Mouse (Mus musculus): ENCODE results near the gene Wfdc5.
"Not testable (repeated sequence)": the region's sequence is repeated elsewhere in the genome, so short reads cannot be mapped to it uniquely, and the experiment has no call there.

The Wfdc5 gene

DNA sequence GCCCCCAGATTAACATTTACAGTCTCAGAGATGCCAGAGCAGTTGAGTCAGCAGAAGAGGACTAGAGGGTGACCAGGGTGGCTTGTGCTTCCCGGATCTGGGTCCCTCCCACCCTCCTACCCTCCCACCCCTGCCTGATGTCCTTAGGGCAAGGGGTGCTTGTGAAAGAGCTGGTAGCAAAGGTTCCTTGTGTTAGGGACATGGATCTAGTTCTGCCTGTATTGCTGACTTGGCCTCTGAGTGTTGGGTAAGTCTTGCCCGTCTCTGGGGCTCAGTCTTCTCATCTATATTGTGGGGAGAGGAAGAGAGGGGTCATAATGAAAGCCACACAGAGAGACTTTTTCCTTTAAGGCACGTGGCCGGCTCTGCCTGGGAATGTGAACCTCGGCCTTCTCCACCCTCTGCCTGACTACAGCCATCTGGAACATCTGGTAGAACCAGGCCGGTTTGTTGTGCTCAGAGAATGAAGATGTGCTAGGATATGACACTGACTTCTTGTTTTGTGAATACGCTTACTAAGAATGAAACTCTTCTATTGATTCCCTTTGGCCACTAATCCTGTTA, at the start of gene Wfdc5:
Gene Wfdc5, minus strand, starts transcription at position 51 of the 564 bp plus-strand sequence.
- DNase-seq = no peak

DNA sequence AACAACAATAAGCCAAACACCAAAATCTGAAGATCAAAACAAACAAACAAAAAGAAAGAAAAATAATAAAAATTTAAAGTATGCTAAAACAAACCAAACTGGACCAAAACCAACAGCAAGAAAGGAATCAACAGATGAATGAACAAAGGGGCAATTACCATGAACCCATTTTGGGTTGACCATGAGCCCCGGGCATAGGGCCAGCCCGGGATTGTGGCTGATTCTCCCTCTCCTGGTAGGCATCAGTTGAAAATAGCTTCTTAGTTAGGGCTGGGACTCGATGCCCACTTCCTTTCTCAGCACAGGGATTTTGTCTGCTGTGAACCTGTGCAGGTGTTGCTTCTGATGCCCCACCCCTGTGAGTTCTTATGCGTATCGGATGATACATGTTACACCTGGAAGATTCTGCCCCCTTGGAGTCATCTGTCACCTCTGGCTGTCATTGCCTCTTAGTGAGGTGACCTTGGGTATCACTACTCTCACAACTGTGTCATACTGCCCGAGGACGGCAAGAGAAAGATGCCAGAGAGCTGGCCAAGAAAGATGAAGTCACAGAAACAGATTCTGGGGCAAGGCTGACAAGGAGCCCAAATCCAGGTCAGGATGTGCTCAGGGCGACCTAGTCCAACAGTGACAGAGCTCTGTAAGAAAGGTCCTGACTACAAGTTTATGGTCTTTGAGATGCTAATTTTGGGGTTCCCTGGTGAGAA, 46.0 kb upstream of the Wfdc5 start:
- DNase-seq = no peak

DNA sequence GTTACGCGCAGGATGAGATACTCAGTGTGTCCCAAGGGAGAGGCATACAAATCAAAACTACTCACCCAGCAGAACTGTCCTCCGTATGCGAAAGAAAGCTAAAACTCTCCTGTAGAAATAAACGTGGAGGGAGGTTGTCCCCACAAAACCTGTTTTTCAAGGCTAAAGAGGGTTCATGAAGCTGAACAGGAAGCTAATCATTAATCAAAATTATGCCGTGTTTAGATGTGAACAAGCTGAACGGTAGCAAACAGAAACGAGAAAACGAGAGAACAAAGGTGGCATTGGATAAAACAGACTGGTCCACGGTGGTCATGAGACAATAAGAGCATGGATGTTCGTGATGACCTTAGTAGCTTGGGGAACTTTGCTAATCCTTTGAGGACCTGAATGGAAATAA, 39.0 kb upstream of the Wfdc5 start, which contains the start of gene Wfdc15b:
Gene Wfdc15b, minus strand, starts transcription at position 139 of the 400 bp plus-strand sequence.
- no peak for DNase-seq

DNA sequence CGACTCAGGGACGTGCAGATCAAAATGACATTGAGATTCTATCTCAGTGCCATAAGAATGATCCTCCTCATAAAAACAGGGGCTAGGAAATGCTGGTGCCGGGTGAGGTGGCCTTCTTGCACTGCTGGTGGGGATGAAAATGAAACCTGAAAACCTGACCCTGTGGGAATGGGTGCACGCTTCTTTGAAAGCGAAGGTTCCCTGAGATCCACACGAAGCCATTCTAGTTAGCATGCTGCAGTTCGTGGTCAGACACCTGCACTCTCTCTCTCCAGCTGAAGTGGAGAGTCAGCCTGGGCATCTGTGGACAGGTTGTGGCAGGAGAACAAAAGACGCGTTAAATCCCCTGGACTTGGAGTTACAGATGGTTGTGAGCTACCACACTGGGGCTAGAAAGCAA, 36.8 kb upstream of the Wfdc5 start:
- DNase-seq = no peak

DNA sequence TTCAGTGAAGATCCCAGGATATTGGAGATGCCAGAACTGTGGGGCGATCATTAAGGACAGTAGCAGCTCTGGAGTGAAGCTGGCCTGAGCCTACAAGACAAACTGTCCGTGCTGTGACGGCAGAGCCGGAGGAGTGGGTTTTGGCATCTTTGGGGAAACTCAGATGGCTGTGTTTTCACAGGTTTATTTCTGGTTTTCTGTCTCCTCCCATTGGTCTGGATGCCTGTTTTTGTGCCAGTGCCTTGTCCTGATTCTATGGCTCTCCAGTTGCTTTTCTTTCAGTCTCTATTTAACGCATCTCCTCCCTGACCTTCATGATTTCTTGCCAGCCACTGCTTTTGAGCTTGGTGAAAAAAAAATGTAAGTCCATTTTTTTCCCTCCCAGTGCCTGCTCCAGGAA, 30.2 kb upstream of the Wfdc5 start:
- DNase-seq = no peak

DNA sequence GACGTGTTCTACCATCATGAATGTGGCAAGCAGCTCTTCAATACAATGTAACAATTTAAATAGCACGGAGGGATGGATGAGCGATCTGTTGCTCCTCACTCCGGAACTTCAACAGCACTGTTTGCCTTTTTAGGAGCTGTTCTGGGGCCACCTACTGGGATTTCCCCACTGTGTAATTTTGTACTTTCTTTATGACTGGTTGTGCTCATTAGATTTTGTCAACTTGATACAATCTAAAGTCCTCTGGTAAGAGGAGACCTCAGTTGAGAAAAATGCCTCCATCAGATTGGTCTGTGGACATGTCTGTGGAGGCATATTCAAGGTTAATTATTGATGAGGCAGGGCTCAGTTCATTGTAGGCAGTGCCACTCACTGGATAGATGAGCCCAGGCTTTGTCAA, 28.4 kb upstream of the Wfdc5 start:
- DNase-seq = no peak

DNA sequence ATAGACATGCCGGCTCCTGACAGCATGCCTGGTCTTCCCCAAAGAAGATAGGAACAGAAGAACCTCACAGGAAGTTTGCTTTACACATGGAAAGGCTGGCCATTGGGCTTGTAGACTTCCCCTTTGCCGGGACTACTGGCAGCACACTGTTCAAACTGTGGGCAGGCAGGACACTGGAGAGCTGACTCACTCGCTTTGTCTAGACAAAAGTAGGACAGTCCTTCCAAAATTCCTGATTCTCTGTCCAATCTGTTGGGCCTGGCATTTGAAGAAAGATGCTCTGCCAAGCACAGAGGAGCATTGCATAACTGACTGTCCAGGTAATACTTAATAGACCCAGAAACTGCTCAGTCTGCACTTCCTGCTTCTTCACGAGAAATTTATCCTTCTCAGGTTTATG, 24.1 kb upstream of the Wfdc5 start:
- DNase-seq = no peak

DNA sequence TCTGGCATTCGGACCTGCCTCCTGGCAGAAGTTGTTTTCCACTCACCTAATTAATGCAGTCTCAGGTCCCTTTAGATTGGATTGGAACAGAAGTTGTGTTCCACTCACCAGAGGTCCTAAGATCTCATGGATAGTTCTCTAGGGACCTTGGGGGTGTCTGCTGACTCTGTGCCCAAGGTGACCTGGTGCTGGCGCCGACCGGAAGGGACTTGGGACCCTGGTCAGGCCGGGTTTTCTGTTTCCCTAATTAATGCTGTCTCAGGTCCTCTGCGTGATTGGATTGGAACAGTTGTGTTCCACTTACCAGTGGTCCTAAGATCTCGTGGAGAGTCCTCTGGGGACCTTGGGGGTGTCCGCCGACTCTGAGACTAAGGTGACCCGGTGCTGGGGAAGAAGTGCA, 23.5 kb upstream of the Wfdc5 start:
- not testable (repeated sequence) for DNase-seq

DNA sequence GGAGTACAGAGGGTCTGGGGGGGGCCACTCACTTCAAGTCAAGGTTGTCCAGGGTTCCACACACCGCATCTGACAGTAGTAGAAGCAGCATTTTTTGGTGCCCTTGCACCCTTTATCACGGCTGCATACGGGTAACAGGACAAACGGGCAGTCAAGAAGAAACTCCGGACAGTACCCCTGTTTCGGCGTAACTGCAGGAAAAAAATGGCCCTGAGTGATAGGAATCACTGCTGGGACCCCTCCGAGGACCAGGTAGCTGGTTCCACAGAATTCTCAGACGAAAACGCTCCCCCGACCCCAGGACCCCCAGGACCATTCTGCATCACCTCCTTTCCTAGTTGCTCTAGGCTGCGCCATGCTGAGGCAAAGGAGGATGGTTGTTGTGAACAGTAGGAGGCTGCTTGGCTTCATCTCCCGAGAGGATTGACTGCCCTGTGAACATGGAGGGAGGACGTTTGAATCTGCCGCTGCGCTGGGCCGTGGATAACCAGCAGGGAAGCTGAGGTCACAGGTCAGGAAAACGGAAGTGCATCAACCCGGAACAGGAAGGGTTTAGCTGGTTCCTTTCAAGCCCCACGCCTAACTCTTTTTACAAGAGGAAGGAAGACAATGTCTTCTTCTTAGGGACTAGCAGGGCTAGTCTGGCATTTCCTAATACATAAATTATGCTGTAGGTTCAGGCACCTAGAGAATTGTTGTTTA, 17.2 kb upstream of the Wfdc5 start, which contains the start of gene Wfdc15a:
Gene Wfdc15a, minus strand, starts transcription at position 505 of the 702 bp plus-strand sequence.
- DNase-seq = no peak

DNA sequence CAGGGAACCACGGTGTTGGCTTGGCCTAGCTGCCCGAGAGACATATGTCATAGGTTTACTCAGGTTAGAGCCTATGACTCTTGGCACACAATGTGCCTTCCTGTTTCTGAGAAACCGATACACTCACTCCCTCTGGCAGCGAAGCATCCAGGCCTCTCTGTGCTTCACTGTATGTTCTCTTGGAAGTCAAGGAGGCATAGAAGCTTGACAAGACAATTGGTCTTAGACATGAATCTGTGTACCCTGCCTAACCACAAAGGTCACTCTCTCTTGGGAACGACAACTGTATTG, 14.1 kb upstream of the Wfdc5 start:
- no peak for DNase-seq

DNA sequence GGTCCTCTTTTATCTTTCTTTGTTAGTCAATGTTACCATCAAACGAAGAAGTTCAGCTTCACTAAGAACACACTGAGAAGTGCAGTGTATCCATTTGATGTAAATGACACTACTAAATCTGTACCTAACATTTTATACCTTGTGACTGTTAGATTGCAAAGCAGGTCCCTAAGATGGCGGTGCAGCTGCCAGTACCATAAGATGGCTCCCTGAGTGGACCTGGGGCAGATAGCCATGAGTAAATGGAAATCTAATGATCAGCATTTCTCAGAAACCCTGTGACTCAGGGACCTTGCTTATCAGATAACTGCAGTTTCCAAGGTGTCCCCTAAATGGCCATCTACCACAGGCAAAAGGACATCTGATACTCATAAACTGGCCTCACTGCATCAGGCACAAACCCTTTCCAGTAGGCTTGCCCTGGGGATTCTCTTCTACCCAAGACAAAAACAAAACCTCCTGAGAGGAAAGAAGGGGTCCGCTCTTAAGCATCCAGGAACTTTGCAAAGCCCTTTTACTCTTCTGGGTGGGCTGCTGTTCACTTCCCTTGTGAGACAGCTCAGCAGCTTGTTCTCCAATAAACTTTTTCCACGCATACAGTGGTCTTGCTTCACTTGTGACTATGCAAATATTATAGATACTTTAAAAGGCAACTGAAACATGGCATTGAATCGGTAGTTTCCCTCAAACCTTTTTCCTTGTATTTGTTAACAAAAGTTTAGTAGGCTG, 13.6 kb upstream of the Wfdc5 start:
- DNase-seq = no peak

DNA sequence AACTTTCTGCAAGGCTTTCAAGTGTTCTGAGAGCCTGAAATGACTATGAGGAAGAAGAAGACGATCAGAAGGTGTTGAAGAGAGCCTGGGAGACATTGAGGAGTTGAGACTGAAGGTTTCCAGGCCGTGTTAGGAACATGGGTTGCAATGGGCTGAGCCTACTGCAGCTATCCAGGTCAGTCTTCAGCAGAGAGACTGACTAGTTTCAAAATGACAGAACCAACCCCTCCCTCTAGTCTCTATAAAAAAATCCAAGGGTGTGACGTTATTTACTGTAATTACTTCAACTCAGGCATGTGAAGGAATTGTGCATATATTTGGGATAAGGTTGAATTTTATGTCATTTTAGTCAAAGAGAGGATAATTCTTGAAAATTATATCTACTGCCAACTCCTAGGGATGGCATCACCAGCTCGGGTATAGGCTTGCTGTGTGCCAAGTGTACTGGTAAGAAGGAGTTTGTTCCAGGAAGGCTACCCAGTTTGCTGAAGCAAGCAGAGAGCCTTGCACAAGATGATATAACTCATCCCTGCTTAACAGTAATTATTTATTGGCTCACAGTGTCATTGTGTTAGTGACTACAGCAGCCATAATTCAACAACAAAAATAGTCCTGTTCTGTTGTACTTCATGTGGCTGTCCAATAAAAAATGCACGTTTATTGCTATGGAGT, 12.6 kb upstream of the Wfdc5 start:
- DNase-seq = no peak

DNA sequence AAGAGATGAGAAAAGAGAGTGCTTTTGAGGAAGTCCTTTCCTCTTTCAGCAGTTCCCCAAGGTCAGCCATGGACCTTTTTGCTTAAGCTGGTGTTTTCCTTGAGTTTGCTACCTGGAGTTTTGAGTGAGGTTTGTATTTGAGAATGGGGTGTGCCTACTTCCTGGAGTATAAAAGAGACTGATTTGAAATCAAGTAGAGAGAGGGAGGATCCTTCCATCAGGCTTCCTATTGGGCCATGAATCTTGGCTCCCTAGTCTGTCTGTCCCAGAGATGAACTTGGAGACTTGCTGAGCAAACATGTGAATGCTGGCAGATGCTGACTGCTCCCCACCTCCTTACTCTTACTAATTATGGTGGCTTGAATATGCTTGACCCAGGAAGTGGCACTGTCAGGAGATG, 9.7 kb upstream of the Wfdc5 start:
- no peak for DNase-seq

DNA sequence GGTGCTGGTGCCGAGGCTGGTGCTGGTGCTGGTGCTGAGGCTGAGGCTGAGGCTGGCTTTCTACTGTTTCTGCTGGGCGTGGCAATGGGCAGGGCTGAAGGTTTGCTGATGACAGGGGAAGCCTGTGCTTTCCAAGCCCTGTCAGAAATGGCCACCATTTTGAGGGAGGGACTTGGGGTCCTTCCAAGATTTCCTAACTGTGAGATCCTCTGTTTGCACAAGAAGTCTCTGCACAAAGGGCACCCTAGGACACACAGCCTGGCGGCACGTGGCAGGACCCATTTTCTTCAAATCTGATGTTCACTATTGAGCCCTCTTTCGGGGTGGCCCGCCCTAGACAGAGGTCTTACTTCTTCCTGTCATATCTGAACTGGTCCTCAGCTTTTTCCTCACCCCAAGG, 8.0 kb upstream of the Wfdc5 start, which contains the start of gene Wfdc12:
Gene Wfdc12, minus strand, starts transcription at position 33 of the 400 bp plus-strand sequence.
- DNase-seq = peak; percentile 18

DNA sequence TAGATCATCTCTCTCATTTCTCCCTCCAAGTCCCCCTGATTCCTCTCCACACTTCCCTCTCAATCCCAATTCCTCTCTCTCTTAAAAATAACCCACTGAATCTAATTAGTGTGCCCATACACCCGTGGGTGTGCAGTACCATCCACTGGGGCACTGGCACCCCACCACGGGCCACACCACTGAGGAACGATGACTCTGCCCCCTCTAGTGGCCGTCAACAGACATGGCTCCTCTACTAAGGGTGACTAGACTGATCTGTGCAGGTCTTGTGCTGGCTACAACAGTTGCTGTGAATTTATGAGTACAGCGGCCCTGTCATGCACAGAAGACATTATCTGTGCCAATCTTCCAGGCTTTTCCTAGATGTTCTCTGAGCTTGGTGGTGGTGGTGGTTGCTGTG, 6.2 kb upstream of the Wfdc5 start:
- no peak for DNase-seq

DNA sequence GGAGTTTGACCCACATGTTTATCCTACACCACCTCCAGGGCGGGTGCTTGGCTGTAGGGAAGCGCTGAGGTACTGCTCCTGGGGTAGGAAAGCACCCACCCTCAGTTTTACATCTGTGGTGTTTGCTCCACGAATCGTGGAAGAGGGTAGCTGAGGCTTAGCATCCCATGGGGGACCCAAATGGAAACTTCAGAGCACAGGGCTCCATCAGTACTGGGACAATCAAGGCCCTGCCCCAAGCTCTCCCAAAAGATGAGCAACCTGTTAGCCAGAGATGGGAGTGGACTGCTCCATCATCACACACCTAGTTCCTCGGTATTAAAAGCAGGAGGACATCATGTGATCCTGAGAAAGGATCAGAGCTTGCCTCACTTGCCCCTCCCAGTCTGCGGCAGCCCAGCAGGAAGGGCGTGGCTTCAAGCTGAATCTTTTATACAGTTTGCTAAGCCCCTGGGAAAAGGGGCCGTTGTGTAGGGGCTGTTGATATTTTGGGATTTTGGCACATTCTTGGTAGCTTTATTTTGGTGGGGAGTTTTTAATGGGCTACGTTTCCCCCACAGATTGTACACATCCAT, 1.7 kb upstream of the Wfdc5 start:
- DNase-seq = no peak

DNA sequence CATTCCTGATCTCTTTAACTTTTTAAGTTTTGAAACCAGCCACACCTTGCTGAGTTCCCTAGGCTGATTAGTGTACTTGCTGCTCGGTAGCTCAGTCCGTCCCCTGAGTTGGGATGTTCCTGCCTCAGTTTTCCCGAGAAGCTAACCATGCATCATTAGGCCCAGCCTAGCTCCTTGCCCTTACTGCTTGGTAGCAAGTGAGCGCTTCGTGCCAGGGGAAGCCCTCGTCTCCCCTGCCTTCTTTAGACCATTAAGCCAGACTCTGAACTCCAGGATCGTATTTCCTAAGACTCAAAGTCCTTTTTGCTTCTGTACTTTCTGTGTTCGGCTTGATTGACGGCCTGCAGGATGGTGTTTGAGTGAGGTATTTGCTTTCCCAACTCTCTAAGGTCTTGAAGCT, 798 bp upstream of the Wfdc5 start:
- DNase-seq = no peak

DNA sequence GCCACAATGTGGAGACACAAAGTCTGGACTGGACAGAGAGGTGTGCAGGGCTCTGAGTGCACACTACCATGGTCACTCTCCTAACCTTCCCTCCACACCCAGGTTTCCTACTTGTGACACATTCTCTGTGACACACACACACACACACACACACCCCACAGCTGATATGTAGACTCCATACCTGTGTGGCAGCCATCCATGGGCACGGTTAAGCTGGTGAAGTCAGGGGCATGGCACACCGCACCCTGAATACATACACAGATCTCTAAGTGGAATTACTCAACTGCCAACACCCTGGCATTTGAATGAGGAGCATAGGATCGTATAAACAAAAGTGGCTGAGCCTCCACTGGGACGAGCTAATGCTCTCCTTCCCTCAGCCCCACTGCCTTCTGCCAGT, 1.8 kb downstream of the Wfdc5 start:
- no peak for DNase-seq

DNA sequence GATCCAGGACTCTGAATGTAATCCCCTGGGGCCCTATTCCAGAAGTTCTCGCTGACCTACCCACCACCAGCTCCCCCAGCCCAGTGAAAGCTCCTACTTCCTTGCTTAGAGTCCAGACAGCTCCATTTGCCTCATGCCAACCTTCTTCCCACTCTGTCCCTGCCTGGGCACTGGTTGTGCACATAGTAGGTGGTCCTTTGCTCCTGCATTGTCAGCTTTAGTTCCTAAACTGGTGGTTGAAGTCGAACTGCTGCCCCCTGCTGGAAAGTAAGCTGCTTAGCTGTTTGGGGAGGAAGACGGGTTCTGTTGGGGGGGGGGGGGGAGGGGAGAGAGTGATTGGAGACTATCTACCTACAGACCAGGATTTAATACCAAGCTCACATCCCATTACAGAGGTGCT, 2.4 kb downstream of the Wfdc5 start:
- DNase-seq = peak; percentile 54

DNA sequence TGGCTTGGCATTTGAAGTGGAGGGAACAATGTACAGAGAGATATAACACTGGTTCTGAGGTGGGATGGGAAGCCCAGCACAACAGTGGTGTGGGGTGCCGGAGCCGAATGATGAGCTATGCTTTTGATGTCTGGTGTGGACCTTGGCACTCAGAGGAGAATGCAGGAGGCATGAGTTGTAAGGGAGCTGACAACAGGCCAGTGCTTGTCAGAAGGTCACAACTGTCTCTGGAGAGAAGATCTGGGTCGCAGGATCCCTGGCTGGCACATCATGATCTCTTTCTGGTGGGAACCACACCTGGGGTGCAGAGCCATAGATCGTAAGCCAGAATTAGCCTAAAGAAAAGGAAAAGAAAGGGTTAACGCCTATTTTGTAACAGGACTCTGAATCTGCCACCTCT, 4.7 kb downstream of the Wfdc5 start:
- DNase-seq = no peak

DNA sequence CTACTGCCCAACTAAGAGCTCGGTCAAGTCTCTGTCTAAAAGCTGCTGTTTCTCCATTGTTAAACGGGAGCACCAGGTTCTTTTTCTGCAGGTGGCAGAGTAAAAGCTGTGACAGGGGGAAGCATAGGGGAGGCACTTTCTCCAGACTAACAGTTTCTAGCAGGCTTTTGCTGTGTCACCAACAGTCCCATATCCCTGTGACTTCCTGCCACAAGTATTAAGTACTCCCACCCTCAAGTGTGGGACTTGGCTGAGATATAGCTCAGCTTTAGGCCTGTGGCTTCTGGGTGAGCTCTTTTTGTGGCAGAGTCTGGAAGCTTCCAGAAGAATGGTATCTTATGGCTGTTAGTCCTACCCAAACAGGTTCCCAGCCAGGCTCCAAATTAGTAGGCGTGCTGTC, 6.7 kb downstream of the Wfdc5 start:
- no peak for DNase-seq

DNA sequence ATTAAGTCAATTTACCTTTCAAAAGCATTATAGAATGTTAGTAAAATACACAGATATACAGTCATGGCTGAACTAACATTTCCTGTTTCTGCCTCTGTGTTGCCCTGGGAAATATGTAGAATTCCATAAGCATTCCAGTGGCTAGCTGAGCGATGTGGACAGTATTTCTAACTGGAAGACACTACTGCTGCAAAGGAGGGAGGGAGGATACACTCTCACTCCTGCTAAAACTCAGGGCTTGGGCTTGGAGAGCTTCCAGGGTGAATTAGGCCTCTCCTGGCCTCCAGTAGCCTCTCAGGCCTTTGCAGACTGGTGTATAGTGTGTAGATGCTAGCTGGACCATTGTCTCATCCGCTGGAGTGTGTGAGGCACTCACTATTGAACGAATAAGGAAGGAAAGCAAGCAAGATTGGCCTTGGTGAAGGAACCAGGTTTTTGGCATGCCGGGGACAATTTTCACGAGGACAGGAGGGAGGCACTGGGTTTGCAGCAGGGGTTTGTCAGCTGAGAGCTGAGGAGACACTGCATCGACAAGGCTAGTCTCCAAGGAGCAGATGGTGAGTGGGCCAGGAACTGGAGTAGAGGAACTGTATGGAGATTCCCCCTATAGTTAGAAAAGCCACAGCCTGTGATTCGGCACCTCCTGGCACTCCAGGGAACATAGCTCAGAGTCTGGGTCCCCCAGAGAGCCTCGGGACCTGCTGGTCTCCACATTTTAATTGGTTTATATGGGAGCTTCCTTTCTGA, 7.7 kb downstream of the Wfdc5 start:
- DNase-seq = no peak

All from lung, postnatal 14 days (tissue).